Mouse (Mus musculus): ENCODE data around the gene Odf3b.

DNA sequence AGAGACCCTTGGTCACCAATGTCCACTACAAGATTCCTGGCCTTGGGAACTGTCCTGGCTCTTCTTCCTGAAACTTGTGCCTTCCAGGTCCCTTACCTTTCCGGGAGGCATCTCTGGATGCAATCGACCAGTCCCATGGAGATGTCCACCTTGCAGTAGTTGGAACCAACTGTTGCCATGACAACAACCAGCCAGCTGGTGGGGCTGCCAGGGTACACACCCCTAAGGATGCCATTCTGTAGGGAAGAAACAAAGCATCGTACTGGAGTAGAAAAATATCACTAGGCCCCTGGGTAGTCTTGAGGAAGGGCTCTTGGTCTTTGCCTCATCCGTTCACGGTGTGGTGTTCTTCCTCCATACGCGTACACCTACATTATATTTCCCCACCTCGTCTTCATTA, 45.5 kb upstream of the Odf3b start:
- TF ChIP-seq CTCF (IDR thresholded peaks at IDR 0.05; ENCODE audit: insufficient read depth, low read length), result no peak
- no peak for TF ChIP-seq POLR2A (IDR thresholded peaks at IDR 0.05; ENCODE audit: borderline replicate concordance, extremely low read depth, low read depth, low read length)
